Mouse (Mus musculus) naive thymus-derived CD4-positive, alpha-beta T cell, adult 5 months (primary cell): ENCODE results near the gene Vipr1. TPM values are rescaled to one million over a fixed set of nuclear protein-coding genes. Genes with fewer than 3 reads are reported as not detected.

Experiments
- polyA plus RNA-seq: library from polyadenylated mRNA; unstranded; fragments of 100-300 nt; shearing (Covaris generic); gene quantifications from one replicate; pipeline ENCODE4 v1.2.1, GENCODE M21; 2017

The Vipr1 gene
- 85.6 TPM for polyA plus RNA-seq

GRCm38 (mm10) chr9:121642401-121643181 lies at the start of gene Vipr1:
Vipr1 (plus strand) TSS chr9:121642716.

DNA sequence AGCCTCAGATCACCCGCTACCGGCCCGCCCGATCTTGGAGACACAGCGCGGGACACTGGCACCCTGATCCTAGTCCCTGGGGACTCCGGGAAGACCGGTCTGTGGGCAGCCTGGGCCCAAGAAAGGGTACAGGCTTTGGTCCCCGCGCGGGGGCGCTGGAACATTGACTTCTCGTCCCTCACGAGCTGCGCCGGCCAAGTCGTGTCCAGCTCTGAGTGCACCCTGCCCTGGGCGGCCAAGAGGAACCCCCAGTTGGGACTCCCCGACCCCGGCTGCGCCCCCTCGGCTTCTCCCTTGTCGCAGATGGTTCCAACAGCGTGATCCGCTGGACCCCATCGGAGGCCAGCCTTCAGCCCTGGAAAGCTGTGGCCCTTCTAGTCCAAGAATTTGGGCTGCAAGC lies 515 bp upstream of the Vipr1 start, which contains the start of gene Lyzl4:
TSS of gene Lyzl4 (minus strand) at position 96 of the 400 bp plus-strand sequence.

DNA sequence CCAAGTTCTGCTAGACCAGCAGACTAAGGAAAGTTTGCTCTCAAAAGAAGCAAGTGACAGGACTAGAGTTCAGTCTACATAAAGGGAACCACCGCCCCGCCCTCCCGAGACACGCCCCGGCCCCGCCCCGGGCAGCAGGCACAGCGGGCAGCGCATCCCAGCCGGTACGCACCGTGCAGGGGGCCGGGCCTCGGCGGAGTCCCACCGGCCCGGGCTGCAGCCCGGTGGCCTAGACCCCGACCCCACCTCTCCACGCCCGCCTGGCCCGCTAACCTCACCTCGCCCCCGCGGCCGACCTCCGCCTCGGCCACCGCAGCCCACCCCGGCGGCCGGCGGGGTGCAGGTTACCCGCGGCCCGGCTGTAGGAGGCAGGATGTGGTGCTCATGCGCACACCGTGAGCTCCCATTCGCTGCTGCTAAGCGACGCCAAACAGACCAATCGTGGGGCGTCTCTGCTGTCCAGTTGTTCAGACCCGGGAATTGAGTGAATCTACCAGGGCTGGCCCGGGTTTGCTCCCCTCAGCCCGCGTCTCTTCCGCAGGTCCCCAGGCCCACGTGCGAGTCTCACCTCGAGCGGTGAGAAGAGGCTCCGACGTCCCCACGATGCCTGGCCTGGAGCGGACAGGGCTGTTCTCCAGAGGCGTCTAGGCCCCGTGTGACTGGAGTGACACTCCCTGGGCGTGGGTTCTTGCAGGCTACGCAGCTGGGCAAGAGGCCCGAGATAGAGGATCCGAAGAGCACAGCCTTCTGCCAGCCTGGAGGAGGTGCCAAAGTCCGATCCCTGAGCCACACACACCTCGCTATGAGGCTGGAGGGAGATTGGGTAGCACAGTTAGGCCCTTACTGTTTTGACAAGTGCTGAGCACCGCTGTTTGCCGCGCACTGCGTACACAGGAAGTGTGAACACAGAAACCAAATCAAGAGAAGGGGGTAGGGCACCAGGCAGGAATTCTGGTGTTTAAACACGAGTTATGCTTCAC lies 62.4 kb downstream of the Vipr1 start, which contains the start of gene Sec22c:
TSS of gene Sec22c (minus strand) at position 845 of the 980 bp plus-strand sequence.

GRCm38 (mm10) chr9:121709898-121710583 lies 67.5 kb downstream of the Vipr1 start, which contains the start of gene Ss18l2:
Ss18l2 (plus strand) TSS chr9:121710329.

DNA sequence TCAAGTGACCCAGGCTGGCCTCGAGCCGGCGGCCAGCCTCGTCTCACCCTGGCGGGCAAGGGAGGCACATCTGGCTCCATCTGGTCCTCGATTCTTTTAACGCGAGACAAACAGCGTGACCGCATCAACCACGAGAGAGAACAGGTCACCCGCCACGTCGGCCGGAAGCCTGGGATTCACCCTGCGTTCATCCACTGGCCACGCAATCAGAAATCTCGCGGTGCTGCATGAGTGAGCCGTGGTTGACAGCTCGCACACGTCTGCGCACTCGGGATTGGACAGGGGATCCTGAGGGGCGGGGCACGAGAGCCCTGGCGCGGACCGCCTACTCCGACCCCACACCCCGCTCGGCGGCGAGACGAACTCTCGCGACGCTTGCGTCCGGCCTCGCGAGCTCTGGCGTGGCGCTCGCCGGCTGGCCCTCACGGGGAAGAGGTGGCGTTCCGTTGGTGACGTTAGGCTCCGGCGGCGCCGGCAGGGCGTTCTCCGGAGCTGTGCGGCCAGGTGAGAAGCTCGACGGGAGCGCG lies 76.3 kb downstream of the Vipr1 start, which contains the start of gene Nktr:
TSS of gene Nktr (plus strand) at position 378 of the 527 bp plus-strand sequence.

Other genes with a start within 250 kb of the Vipr1 start
- gene Cck, start 147.0 kb upstream of the Vipr1 start, polyA plus RNA-seq: not detected
- not detected for gene Lyzl4, start 620 bp upstream of the Vipr1 start, polyA plus RNA-seq
- gene Sec22c, start 62.8 kb downstream of the Vipr1 start, polyA plus RNA-seq: 41.5 TPM
- 21.6 TPM for gene Ss18l2, start 67.6 kb downstream of the Vipr1 start, polyA plus RNA-seq
- 177 TPM for gene Nktr, start 76.5 kb downstream of the Vipr1 start, polyA plus RNA-seq
- not detected for gene Zfp651, start 116.6 kb downstream of the Vipr1 start, polyA plus RNA-seq
- not detected for gene Klhl40, start 134.9 kb downstream of the Vipr1 start, polyA plus RNA-seq
- not detected for gene Hhatl, start 149.8 kb downstream of the Vipr1 start, polyA plus RNA-seq
- gene Ccdc13, start 196.7 kb downstream of the Vipr1 start, polyA plus RNA-seq: not detected
- gene Higd1a, start 215.6 kb downstream of the Vipr1 start, polyA plus RNA-seq: 79.7 TPM